Mouse (Mus musculus) bone marrow macrophage, adult 2 months (primary cell): ENCODE data around the gene Fbxo46.

Experiments
- CTCF ChIP-seq: IDR thresholded peaks from 2 replicates; pipeline ENCODE4 v1.5.1; 2012; ENCODE audit warnings: low read depth, mild to moderate bottlenecking, low read length, moderate library complexity
- POLR2A ChIP-seq: IDR thresholded peaks from 2 replicates; pipeline ENCODE4 v1.6.1; 2012; ENCODE audit warnings: mild to moderate bottlenecking, low read depth, low read length, borderline replicate concordance

- TF ChIP-seq CTCF (no peak), POLR2A (no peak)
Observed at GRCm38 (mm10) chr7:19080451-19080950, 39.2 kb upstream of the Fbxo46 start.
